Mouse (Mus musculus) layer of hippocampus, adult 9-11 months (tissue): ENCODE measurements around the gene Tmed1.
"Not testable (repeated sequence)": the region's sequence is repeated elsewhere in the genome, so short reads cannot be mapped to it uniquely, and the experiment has no call there.

Experiments used
- DNase-seq: peaks from one replicate; pipeline ENCODE4 v3.0.0; 2022

The Tmed1 gene

DNA sequence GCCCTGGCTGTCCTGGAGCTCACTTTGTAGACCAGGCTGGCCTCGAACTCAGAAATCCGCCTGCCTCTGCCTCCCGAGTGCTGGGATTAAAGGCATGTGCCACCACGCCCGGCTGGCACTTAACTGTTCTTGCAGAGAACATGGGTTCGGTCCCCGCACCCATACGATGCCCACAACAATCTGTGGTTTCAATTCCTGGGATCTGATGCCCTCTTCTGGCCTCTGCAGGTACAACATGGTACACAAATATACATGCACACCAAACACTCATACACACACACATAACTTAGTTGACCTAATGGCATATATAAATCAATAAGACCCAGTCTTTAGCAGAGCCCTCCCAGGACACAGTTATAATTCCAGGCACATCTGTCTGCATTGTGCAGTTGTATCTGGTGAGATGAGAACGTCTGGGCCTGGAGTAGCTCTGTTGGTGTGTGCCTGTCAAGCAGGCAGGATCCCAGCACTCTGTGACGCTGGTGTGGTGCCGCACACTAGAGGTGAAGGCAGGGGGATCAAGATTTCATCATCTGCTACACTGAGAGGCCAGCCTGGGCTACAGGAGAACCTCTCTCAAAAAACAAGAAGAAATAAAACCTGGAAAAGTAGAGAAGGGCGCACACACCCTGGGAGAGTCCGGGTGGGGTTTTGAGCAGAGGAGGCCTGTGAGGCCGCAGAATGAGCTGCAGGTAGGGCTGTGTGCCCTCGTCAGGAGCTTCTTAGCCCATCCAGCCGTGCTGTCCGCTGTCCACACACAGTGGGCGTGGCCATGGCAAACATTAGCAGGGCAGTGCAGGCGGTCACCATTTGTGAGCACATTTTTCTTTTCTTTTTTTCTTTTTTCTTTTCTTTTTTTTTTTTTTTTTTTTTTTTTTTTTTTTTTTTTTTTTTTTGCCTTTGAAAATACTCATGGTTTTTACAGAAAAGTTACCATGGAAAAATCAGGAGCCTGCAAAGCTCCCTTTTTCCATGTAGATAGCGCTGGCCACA lies 40.7 kb downstream of the Tmed1 start:
- no peak for DNase-seq

DNA sequence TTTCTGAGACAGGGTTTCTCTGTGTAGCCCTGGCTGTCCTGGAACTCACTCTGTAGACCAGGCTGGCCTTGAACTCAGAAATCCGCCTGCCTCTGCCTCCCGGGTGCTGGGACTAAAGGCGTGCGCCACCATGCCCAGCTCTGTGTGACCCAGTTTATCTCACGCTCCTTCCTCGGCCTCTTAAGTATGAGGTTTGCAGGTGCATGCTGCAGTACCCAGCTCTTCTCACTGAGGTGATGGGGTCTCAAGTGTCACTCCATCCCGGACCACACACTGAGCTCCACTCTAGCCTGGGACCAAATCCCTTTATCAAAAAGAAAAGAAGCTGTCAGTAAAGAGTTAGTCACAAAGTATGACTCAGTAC lies 45.5 kb downstream of the Tmed1 start:
- DNase-seq = not testable (repeated sequence)

DNA sequence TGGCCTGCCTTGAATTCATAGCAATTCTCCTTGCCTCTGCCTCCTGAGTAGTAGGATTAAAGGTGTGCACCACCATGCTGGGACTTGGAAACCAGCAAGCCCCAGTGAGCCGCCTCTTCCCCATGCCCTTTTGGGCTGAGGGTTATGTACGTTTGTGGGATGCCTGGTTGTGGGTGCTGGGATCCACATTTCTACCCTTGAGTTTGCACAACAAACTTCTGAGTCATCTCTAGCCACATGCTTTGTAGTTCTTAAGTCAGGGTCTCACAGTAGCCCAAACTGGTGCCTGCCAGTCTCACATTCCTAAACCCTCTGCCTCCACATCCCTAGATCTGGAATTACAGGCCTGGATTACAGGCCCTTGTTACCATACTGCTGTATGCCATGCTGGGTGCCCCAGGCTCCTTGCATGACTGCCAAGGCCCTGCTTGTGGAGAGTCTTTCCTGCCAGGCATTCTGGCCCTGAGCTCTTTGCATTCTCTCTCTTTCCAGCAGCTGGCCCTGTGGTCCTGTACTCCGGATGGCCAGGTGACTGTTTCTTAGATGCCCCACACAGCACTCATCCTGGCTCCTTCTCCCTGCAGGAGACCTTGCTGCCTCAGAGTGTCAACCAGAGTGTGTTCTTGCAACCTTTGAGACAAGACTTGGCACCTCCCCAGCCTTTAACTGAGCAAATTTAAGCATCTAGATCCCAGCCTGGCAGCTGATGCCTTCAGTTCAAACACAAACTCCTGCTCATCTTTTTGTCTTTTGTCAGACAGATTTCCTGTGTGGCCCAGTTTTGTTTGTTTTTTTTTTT lies 46.1 kb downstream of the Tmed1 start:
- no peak for DNase-seq

DNA sequence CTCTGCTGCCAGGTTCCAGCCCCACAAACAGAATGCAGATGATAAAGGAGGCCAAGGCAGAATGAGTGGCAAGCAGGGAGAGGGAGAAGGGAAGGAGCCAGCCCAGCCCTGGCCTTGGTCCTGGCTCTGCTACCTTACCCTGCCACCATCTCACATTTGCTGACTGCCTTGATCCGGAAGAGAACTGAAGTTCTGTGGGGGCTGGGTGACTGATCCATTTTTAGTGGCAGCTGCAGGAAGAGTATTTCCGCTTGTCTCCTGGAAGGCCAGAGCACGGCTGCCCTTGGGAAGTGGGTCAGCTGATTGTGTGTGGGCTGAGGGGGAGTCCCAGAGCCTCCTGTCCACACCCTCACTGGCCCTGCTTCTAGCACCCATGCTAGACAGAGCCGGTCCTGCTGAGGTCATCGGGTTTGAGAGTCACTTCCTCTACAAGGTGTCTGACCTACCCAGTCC lies 46.9 kb downstream of the Tmed1 start:
- DNase-seq = peak; percentile 83

DNA sequence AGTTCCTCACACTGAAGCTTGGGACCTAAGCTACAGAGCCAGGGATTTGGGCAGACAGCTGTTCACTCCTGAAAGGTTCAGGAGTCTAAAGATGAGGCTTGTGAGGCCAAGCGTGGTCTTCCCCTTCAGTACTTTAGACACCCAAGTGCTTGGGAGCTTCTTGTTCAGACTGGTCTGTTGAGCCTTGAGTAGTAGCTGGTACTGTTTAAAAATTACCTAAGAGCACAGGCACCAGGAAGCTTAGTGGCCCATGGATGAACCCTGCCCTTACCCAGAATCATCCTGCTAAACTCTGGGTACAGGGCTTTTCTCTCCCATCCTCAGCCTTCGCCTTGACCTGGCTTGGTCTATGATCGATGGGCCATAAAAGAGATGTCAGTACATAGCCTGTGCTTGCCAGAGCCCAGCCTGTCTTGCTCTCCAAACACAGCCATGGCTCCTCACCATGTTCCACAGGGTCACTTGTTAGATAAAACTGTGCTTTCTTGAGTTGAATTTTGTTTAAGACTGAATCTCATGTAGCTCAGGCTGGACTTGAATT lies 49.6 kb downstream of the Tmed1 start:
- DNase-seq = no peak

DNA sequence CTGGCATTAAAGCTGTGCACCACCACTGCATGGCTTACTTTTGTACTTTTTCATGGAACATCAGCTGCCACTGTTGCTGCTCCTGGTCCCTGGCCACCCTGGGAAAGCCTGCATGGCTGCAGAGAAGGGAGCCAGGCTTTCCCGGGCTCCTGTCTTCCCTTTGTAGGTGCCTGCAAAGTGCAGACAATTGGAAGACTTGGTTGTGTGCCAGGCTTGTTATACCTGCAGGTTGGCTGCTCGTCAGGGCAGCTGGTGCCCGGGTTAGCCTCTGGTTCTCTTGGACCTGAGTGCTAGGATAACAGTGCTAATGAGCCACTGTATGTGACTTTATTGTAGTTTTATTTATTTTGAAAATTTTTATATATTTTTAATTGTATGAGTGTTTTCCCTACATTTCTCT lies 51.2 kb downstream of the Tmed1 start:
- DNase-seq = no peak
